Mouse (Mus musculus): Measurements from ENCODE around the gene Il15ra. TPM values are rescaled to one million over a fixed set of nuclear protein-coding genes. Genes with fewer than 3 reads are reported as not detected.

Il15ra gene
- 0.74 and 0.86 TPM in 2 replicates for polyA plus RNA-seq (2015; fragmentation: Nextera tagmentation; extraction: Ambion mirVana)

DNA sequence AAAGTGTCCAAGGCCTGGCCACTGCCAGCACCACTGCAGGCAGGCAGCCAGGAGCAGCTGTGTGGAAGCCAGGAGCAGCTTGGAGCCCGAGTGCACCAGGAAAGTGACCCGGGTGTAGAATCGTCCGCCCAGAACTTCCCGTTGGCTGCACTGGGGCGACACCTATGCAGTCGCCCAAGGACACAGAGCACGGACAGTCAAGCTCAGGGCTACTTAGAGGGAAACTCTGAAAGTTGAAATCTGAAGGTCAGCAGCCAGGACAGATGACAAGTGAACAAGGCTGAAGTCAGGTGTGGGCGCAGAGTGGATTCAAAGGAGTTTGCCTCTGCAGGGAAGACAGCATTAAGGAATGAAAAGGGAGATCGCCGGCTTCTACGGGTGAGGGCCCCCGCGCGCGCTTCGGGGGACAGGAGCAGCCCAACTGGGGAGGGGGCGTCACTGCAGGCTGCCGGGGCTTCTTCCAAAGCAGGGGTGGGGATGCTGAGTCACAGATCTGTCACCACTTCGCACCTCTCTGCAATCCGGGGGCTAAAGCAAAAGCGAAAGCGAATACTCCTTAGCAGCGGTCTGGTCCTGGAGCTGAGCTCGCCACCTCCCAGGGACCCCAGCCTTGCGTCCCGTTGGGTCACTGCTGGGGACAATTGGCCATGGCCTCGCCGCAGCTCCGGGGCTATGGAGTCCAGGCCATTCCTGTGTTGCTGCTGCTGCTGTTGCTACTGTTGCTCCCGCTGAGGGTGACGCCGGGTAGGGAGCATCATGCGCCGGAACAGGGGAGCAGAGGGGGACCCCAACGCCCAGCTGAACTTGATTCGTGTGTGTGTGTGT, at the start of gene Il15ra:
Gene Il15ra, plus strand, starts transcription at position 90 of the 825 bp plus-strand sequence.
- Histone ChIP-seq H3K4me1 (peaks cover 16% of the 10 kb centered on the region), H3K27ac (replicated peaks) (no peak within 1 kb of the TSS), H3K9me3 (no peaks in the 10 kb centered on the region), H3K36me3 (no peaks in the 10 kb centered on the region), H3K4me2 (replicated peaks) (peak within 1 kb of the TSS; percentile 99), H3K4me3 (peak within 1 kb of the TSS; percentile 58), H3K9ac (replicated peaks) (peak within 1 kb of the TSS; percentile 62), H3K27me3 (peaks cover 12% of the 10 kb centered on the region)
- peak; percentile 73 for ATAC-seq (replicated peaks)
- WGBS: under 1% methylated on average over 37 of the region's 37 CpGs

- no peak overlapping the region for H3K4me2 ChIP-seq (replicated peaks)
- ATAC-seq (replicated peaks): no peak
- no peaks in the 10 kb centered on the region for H3K4me1 ChIP-seq
- no peaks in the 10 kb centered on the region for H3K36me3 ChIP-seq
- 92% methylated on average over 2 of the region's 2 CpGs for WGBS
- H3K9me3 ChIP-seq: no peaks in the 10 kb centered on the region
- H3K27ac ChIP-seq (replicated peaks): no peak overlapping the region
- H3K27me3 ChIP-seq: no peaks in the 10 kb centered on the region
- H3K9ac ChIP-seq (replicated peaks): no peak overlapping the region
- no peak overlapping the region for H3K4me3 ChIP-seq
Observed at GRCm38 (mm10) chr2:11657581-11657980, 47.5 kb upstream of the Il15ra start.

GRCm38 (mm10) chr2:11659263-11659662, 45.8 kb upstream of the Il15ra start:
- no peaks in the 10 kb centered on the region for H3K27me3 ChIP-seq
- no peak overlapping the region for H3K4me3 ChIP-seq
- H3K9me3 ChIP-seq: no peaks in the 10 kb centered on the region
- H3K9ac ChIP-seq (replicated peaks): no peak overlapping the region
- H3K4me1 ChIP-seq: no peaks in the 10 kb centered on the region
- 33% methylated on average over 2 of the region's 2 CpGs for WGBS
- H3K27ac ChIP-seq (replicated peaks): no peak overlapping the region
- H3K36me3 ChIP-seq: no peaks in the 10 kb centered on the region
- no peak overlapping the region for H3K4me2 ChIP-seq (replicated peaks)
- ATAC-seq (replicated peaks): peak; percentile 29; the same call in 1 of the 2 replicates

DNA sequence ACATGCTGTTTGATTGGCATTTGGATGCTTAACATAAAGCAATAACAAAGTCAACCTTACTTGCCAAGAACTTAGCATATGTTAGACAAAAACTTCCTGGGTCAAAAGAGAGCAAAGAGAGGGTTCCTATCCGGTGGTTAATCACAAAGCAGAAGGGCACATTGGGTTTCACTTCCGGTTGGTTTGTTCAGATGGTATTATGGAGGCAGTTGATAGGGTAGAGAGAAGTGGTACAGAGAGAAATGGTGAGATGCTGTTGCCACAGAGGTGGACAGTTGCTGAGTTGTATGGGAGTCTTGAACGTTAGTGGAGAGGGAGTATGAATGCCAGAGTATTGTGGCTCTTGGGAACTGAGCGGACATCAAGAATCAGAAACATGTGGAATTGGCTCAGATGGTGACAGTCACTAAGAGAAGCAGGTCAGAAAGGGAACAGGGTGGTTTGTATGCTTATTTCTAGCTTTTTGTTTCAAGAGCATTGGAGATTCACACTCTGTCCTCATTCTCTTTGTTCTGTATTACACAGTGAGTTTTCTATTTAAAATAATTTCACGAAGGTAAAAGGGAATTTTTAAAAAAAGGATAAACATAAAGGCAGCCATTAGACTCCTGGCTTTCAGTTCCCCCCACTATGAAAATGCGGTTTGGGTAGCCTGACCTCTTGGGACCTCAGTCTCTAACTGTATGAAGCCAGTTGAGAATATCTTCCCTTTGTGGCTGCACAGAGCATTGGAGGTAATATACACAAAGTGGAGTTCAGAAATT, 42.8 kb upstream of the Il15ra start:
- H3K27me3 ChIP-seq: no peaks in the 10 kb centered on the region
- H3K27ac ChIP-seq (replicated peaks): no peak overlapping the region
- H3K36me3 ChIP-seq: no peaks in the 10 kb centered on the region
- 81% methylated on average over 6 of the region's 6 CpGs for WGBS
- H3K4me1 ChIP-seq: no peaks in the 10 kb centered on the region
- no peak overlapping the region for H3K9ac ChIP-seq (replicated peaks)
- no peak overlapping the region for H3K4me3 ChIP-seq
- H3K4me2 ChIP-seq (replicated peaks): no peak overlapping the region
- ATAC-seq (replicated peaks): no peak
- no peaks in the 10 kb centered on the region for H3K9me3 ChIP-seq

DNA sequence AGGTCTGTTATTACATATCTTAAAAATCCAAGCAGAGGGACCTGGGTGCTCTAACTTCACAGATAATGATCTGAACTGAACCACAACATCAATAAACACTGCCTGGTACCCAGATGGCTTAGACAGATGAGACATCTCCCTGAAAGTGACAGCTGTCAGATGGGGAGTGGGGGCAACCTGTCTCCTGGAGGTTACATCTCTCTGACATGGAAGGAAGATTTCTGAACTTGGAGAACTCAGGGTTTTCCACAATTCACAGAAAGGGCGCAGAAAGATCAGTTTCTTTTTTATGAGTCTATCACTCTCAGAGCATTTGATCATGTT, 42.2 kb upstream of the Il15ra start:
- H3K9ac ChIP-seq (replicated peaks): no peak overlapping the region
- WGBS: 96% methylated on average over 1 of the region's 1 CpGs
- no peaks in the 10 kb centered on the region for H3K36me3 ChIP-seq
- H3K4me1 ChIP-seq: no peaks in the 10 kb centered on the region
- ATAC-seq (replicated peaks): no peak
- no peak overlapping the region for H3K4me3 ChIP-seq
- no peaks in the 10 kb centered on the region for H3K9me3 ChIP-seq
- no peak overlapping the region for H3K27ac ChIP-seq (replicated peaks)
- H3K27me3 ChIP-seq: no peaks in the 10 kb centered on the region
- no peak overlapping the region for H3K4me2 ChIP-seq (replicated peaks)

GRCm38 (mm10) chr2:11663961-11664360, 41.1 kb upstream of the Il15ra start:
- H3K4me3 ChIP-seq: peak overlapping the region; percentile 23
- H3K4me1 ChIP-seq: no peaks in the 10 kb centered on the region
- WGBS: 6% methylated on average over 10 of the region's 10 CpGs
- no peaks in the 10 kb centered on the region for H3K9me3 ChIP-seq
- no peak overlapping the region for H3K9ac ChIP-seq (replicated peaks)
- peak overlapping the region; percentile 33 for H3K4me2 ChIP-seq (replicated peaks)
- peak; percentile 93 for ATAC-seq (replicated peaks)
- H3K27ac ChIP-seq (replicated peaks): no peak overlapping the region
- H3K27me3 ChIP-seq: no peaks in the 10 kb centered on the region
- H3K36me3 ChIP-seq: no peaks in the 10 kb centered on the region

GRCm38 (mm10) chr2:11664367-11664766, 40.7 kb upstream of the Il15ra start:
- Histone ChIP-seq H3K4me3 (peak overlapping the region; percentile 23), H3K9ac (replicated peaks) (no peak overlapping the region), H3K9me3 (no peaks in the 10 kb centered on the region), H3K27me3 (no peaks in the 10 kb centered on the region), H3K4me1 (no peaks in the 10 kb centered on the region), H3K27ac (replicated peaks) (no peak overlapping the region), H3K4me2 (replicated peaks) (peak overlapping the region; percentile 33), H3K36me3 (no peaks in the 10 kb centered on the region)
- ATAC-seq (replicated peaks): peak; percentile 53; the same call in 1 of the 2 replicates
- WGBS: 51% methylated on average over 6 of the region's 6 CpGs

GRCm38 (mm10) chr2:11664806-11665205, 40.3 kb upstream of the Il15ra start:
- no peak for ATAC-seq (replicated peaks)
- Histone ChIP-seq H3K4me3 (no peak overlapping the region), H3K9ac (replicated peaks) (no peak overlapping the region), H3K27ac (replicated peaks) (no peak overlapping the region), H3K36me3 (no peaks in the 10 kb centered on the region), H3K4me2 (replicated peaks) (no peak overlapping the region), H3K27me3 (no peaks in the 10 kb centered on the region), H3K9me3 (no peaks in the 10 kb centered on the region), H3K4me1 (no peaks in the 10 kb centered on the region)
- 86% methylated on average over 4 of the region's 4 CpGs for WGBS

DNA sequence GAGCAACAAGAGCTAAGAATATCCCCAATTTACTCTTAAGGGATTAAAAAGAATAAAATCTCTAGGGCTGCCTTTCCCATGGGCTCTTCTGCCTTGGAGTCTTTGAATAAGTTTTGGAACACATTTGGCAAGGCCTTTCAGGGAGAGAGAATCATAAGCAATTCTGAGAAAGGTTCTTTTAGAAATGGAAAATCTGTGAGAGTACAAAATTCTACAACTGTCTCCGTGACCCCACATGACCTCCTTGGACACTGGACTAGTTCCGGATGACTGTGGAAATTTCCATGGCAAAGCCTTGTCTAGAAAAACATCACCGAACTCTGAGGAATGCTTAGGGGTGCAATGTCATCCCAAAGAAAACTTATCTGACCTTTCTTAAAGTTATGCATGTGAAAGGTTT, 39.8 kb upstream of the Il15ra start:
- Histone ChIP-seq H3K27ac (replicated peaks) (no peak overlapping the region), H3K9me3 (no peaks in the 10 kb centered on the region), H3K4me3 (no peak overlapping the region), H3K4me1 (no peaks in the 10 kb centered on the region), H3K36me3 (no peaks in the 10 kb centered on the region), H3K4me2 (replicated peaks) (no peak overlapping the region), H3K9ac (replicated peaks) (no peak overlapping the region), H3K27me3 (no peaks in the 10 kb centered on the region)
- WGBS: 93% methylated on average over 3 of the region's 3 CpGs
- no peak for ATAC-seq (replicated peaks)

DNA sequence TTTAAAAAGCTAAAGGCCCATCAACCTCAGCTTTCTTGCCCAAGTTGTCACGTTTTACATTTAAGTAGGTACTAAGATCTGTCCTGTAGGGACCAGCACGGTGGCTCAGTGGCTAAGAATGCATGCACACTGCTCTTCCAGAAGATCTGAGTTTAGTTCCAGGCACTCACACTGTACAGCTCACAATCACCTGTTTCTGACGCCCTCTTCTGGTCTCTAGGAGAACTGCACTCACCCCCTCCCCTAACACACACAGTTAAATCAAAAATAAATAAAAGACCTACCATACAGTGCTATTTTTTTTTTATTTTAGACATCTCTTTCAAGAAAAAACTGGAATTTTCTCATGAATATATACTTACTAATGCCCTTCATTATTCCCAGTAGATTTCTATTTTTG, 32.9 kb upstream of the Il15ra start:
- 29% methylated on average over 3 of the region's 3 CpGs for WGBS

GRCm38 (mm10) chr2:11679626-11680025, 25.5 kb upstream of the Il15ra start:
- no peak for ATAC-seq (replicated peaks)
- no peak overlapping the region for H3K4me2 ChIP-seq (replicated peaks)
- no peak overlapping the region for H3K9ac ChIP-seq (replicated peaks)
- no peaks in the 10 kb centered on the region for H3K9me3 ChIP-seq
- WGBS: 90% methylated on average over 7 of the region's 7 CpGs
- no peaks in the 10 kb centered on the region for H3K4me1 ChIP-seq
- no peaks in the 10 kb centered on the region for H3K36me3 ChIP-seq
- no peaks in the 10 kb centered on the region for H3K27me3 ChIP-seq
- no peak overlapping the region for H3K4me3 ChIP-seq
- no peak overlapping the region for H3K27ac ChIP-seq (replicated peaks)

More for the DNA sequence above, 32.9 kb upstream of the Il15ra start:
- no peaks in the 10 kb centered on the region for H3K9me3 ChIP-seq
- no peak overlapping the region for H3K4me2 ChIP-seq (replicated peaks)
- ATAC-seq (replicated peaks): no peak
- no peaks in the 10 kb centered on the region for H3K36me3 ChIP-seq
- no peak overlapping the region for H3K27ac ChIP-seq (replicated peaks)
- no peaks in the 10 kb centered on the region for H3K4me1 ChIP-seq
- H3K4me3 ChIP-seq: no peak overlapping the region
- H3K9ac ChIP-seq (replicated peaks): no peak overlapping the region
- no peaks in the 10 kb centered on the region for H3K27me3 ChIP-seq

DNA sequence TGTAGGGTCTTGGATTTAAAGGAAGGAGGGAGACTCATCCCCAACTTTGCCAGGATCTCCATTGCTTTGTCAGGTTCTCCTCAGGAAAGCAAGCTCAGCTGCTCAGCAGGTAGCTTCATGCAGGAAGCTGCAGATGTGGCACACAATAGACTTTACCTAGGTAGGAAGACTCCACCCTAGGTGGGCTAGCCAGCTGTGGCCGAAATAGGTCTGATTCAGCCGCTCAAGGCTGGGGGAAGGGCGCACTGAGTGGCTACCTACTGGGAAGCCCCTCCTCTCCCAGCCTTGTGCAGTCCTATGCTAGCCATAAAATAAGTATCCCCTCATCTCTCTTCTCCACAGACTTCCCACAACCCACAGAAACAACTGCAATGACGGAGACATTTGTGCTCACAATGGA, 22.4 kb upstream of the Il15ra start:
- no peak overlapping the region for H3K4me3 ChIP-seq
- H3K27ac ChIP-seq (replicated peaks): no peak overlapping the region
- no peaks in the 10 kb centered on the region for H3K27me3 ChIP-seq
- WGBS: 62% methylated on average over 4 of the region's 4 CpGs
- ATAC-seq (replicated peaks): no peak
- H3K4me2 ChIP-seq (replicated peaks): no peak overlapping the region
- no peak overlapping the region for H3K9ac ChIP-seq (replicated peaks)
- no peaks in the 10 kb centered on the region for H3K9me3 ChIP-seq
- no peaks in the 10 kb centered on the region for H3K4me1 ChIP-seq
- H3K36me3 ChIP-seq: no peaks in the 10 kb centered on the region

All from forebrain, embryonic 15.5 days (tissue).